Mouse (Mus musculus) neural tube, embryonic 14.5 days (tissue): ENCODE results near the gene Rab13. TPM values are rescaled to one million over a fixed set of nuclear protein-coding genes. Genes with fewer than 3 reads are reported as not detected.

Source experiments
- ATAC-seq: fragments of 200-750 bp; cut with Nextera tagmentation; 2 replicates; pipeline ENCODE4 v1.8.0; 2017; ENCODE audit warnings: low read depth, mild to moderate bottlenecking, moderate TSS enrichment, moderate library complexity
- H3K27ac ChIP-seq: fragments of 300-500 bp; sonication (generic); 2 replicates; pipeline ENCODE4 v1.5.1; 2014; ENCODE audit warnings: low read depth, mild to moderate bottlenecking, control low read depth, low read length, moderate library complexity, mixed read lengths
- H3K27me3 ChIP-seq: fragments of 300-500 bp; sonication (generic); 2 replicates; pipeline ENCODE4 v1.6.1; 2014; ENCODE audit warnings: low read length; ENCODE audit not compliant: control insufficient read depth, insufficient read depth
- H3K36me3 ChIP-seq: fragments of 300-500 bp; sonication (generic); 2 replicates; pipeline ENCODE4 v1.6.1; 2014; ENCODE audit warnings: low read length, mixed read lengths; ENCODE audit not compliant: control insufficient read depth, insufficient read depth
- H3K4me1 ChIP-seq: fragments of 300-500 bp; sonication (generic); 2 replicates; pipeline ENCODE4 v1.6.1; 2014; ENCODE audit warnings: low read length; ENCODE audit not compliant: control insufficient read depth, insufficient read depth
- H3K4me2 ChIP-seq: fragments of 300-500 bp; sonication (generic); 2 replicates; pipeline ENCODE4 v1.6.1; 2014; ENCODE audit warnings: mild to moderate bottlenecking, low read depth, low read length, control low read depth
- H3K4me3 ChIP-seq: fragments of 300-500 bp; sonication (generic); 2 replicates; pipeline ENCODE4 v1.5.1; 2014; ENCODE audit warnings: low read depth, low read length, control low read depth, mixed read lengths
- H3K9ac ChIP-seq: fragments of 300-500 bp; sonication (generic); replicated peaks from 2 replicates; pipeline ENCODE4 v1.6.1; 2014; ENCODE audit warnings: low read depth, mild to moderate bottlenecking, control low read depth, low read length, mixed read lengths
- H3K9me3 ChIP-seq: fragments of 300-500 bp; sonication (generic); 2 replicates; pipeline ENCODE4 v1.6.1; 2016; ENCODE audit warnings: low read length; ENCODE audit not compliant: control insufficient read depth
- WGBS: fragments of 180-500 bp; shearing (Covaris S2); extraction: QIAGEN DNeasy Blood & Tissue Kit; methylation state at CpG from one replicate; pipeline ENCODE4 v1.1.7; 2014; 5-methylcytosine and 5-hydroxymethylcytosine counted together
- microRNA-seq: library from miRNA; unstranded; fragments of <30 nt; microRNA quantifications from one replicate; pipeline ENCODE4, GENCODE M21; 2016
- polyA plus RNA-seq: library from polyadenylated mRNA; unstranded; fragments of >200 nt; fragmentation: Nextera tagmentation; extraction: Ambion mirVana; gene quantifications from 2 replicates; pipeline ENCODE4 v1.2.1, GENCODE M21; 2014

Gene Rab13
- polyA plus RNA-seq, 1 experiment from 2014 or later = 8.0 TPM

GRCm38 (mm10) chr3:90272170-90272569, 58.7 kb downstream of the Rab13 start:
- Histone ChIP-seq H3K27ac (no peak overlapping the region), H3K9ac (no peak overlapping the region), H3K27me3 (no peaks in the 10 kb centered on the region), H3K36me3 (peaks cover 25% of the 10 kb centered on the region), H3K4me3 (no peak overlapping the region), H3K4me2 (no peak overlapping the region), H3K9me3 (no peaks in the 10 kb centered on the region), H3K4me1 (no peaks in the 10 kb centered on the region)
- 64% methylated on average over 9 of the region's 9 CpGs for WGBS
- no peak for ATAC-seq

GRCm38 (mm10) chr3:90273855-90274254, 60.4 kb downstream of the Rab13 start:
- peaks cover 30% of the 10 kb centered on the region for H3K36me3 ChIP-seq
- no peak overlapping the region for H3K4me2 ChIP-seq
- WGBS = 93% methylated on average over 22 of the region's 22 CpGs
- no peaks in the 10 kb centered on the region for H3K9me3 ChIP-seq
- no peaks in the 10 kb centered on the region for H3K4me1 ChIP-seq
- no peak overlapping the region for H3K27ac ChIP-seq
- no peak overlapping the region for H3K4me3 ChIP-seq
- ATAC-seq = no peak
- no peak overlapping the region for H3K9ac ChIP-seq
- H3K27me3 ChIP-seq = no peaks in the 10 kb centered on the region

GRCm38 (mm10) chr3:90275286-90275685, 61.8 kb downstream of the Rab13 start:
- H3K9ac ChIP-seq = no peak overlapping the region
- H3K9me3 ChIP-seq = no peaks in the 10 kb centered on the region
- ATAC-seq = no peak
- no peak overlapping the region for H3K4me3 ChIP-seq
- WGBS = 95% methylated on average over 11 of the region's 11 CpGs
- no peaks in the 10 kb centered on the region for H3K27me3 ChIP-seq
- no peak overlapping the region for H3K27ac ChIP-seq
- no peak overlapping the region for H3K4me2 ChIP-seq
- H3K4me1 ChIP-seq = no peaks in the 10 kb centered on the region
- H3K36me3 ChIP-seq = peaks cover 39% of the 10 kb centered on the region

Small RNA genes within 50 kb of the gene (microRNA-seq; reads per million reads assigned to microRNA genes)
- not detected for gene Mir7012

Other genes with a start within 250 kb of the Rab13 start
- 97.2 and 110 TPM in 2 replicates for gene Hax1, start 214.9 kb upstream of the Rab13 start, polyA plus RNA-seq
- 219 and 232 TPM in 2 replicates for gene 4933434E20Rik, start 162.1 kb upstream of the Rab13 start, polyA plus RNA-seq
- 163 and 171 TPM in 2 replicates for gene Ubap2l, start 161.1 kb upstream of the Rab13 start, polyA plus RNA-seq
- 281 and 342 TPM in 2 replicates for gene Tpm3, start 141.0 kb upstream of the Rab13 start, polyA plus RNA-seq
- gene Nup210l, start 109.6 kb upstream of the Rab13 start, polyA plus RNA-seq = 0.35 and 0.52 TPM in 2 replicates
- 896 and 936 TPM in 2 replicates for gene Rps27, start within 50 bp of the Rab13 start, polyA plus RNA-seq
- gene Jtb, start 17.9 kb downstream of the Rab13 start, polyA plus RNA-seq = 98.9 and 102 TPM in 2 replicates
- 1.3 and 2.4 TPM in 2 replicates for gene Creb3l4, start 29.8 kb downstream of the Rab13 start, polyA plus RNA-seq
- gene Slc39a1, start 34.5 kb downstream of the Rab13 start, polyA plus RNA-seq = 41.2 and 46.0 TPM in 2 replicates
- 11.6 and 12.6 TPM in 2 replicates for gene Crtc2, start 40.5 kb downstream of the Rab13 start, polyA plus RNA-seq
- gene Dennd4b, start 51.5 kb downstream of the Rab13 start, polyA plus RNA-seq = 7.3 and 8.5 TPM in 2 replicates
- gene Gatad2b, start 79.5 kb downstream of the Rab13 start, polyA plus RNA-seq = 14.3 and 21.6 TPM in 2 replicates
- gene Slc27a3, start 176.2 kb downstream of the Rab13 start, polyA plus RNA-seq = 21.3 and 21.7 TPM in 2 replicates
- gene Ints3, start 219.9 kb downstream of the Rab13 start, polyA plus RNA-seq = 30.1 and 35.2 TPM in 2 replicates